Mouse (Mus musculus) embryonic facial prominence, embryonic 11.5 days (tissue): ENCODE results near the gene Susd6. TPM values are rescaled to one million over a fixed set of nuclear protein-coding genes. Genes with fewer than 3 reads are reported as not detected.

Experiments
- ATAC-seq: fragments of 200-750 bp; cut with Nextera tagmentation; replicated peaks from 2 replicates; pipeline ENCODE4 v1.8.0; 2017; ENCODE audit warnings: low read depth; ENCODE audit not compliant: insufficient number of reproducible peaks, low FRiP score, low TSS enrichment
- DNase-seq: peaks from one replicate; pipeline ENCODE4 v3.0.0-alpha.2; 2015; ENCODE audit warnings: low spot score
- H3K27ac ChIP-seq: fragments of 300-500 bp; sonication (generic); replicated peaks from 2 replicates; pipeline ENCODE4 v1.5.1; 2014; ENCODE audit warnings: mild to moderate bottlenecking, low read depth, low read length, control low read depth
- H3K27me3 ChIP-seq: fragments of 300-500 bp; sonication (generic); 2 replicates; pipeline ENCODE4 v1.6.1; 2014; ENCODE audit warnings: mild to moderate bottlenecking, low read length, moderate library complexity, mixed read lengths; ENCODE audit not compliant: control insufficient read depth, insufficient read depth
- H3K36me3 ChIP-seq: fragments of 300-500 bp; sonication (generic); replicated peaks from 2 replicates; pipeline ENCODE4 v1.6.1; 2014; ENCODE audit warnings: low read depth, mild to moderate bottlenecking, low read length, moderate library complexity, mixed read lengths; ENCODE audit not compliant: control insufficient read depth, insufficient read depth
- H3K4me1 ChIP-seq: fragments of 300-500 bp; sonication (generic); 2 replicates; pipeline ENCODE4 v1.6.1; 2014; ENCODE audit warnings: low read length, mixed read lengths; ENCODE audit not compliant: control insufficient read depth, insufficient read depth
- H3K4me2 ChIP-seq: fragments of 300-500 bp; sonication (generic); 2 replicates; pipeline ENCODE4 v1.6.1; 2014; ENCODE audit warnings: low read depth, mild to moderate bottlenecking, control low read depth, low read length, moderate library complexity
- H3K4me3 ChIP-seq: fragments of 300-500 bp; sonication (generic); 2 replicates; pipeline ENCODE4 v1.5.1; 2014; ENCODE audit warnings: low read depth, low read length, control low read depth
- H3K9ac ChIP-seq: fragments of 300-500 bp; sonication (generic); replicated peaks from 2 replicates; pipeline ENCODE4 v1.6.1; 2014; ENCODE audit warnings: mild to moderate bottlenecking, control low read depth, low read length
- H3K9me3 ChIP-seq: fragments of 300-500 bp; sonication (generic); replicated peaks from 2 replicates; pipeline ENCODE4 v1.6.1; 2016; ENCODE audit warnings: mild to moderate bottlenecking, low read length, inconsistent platforms, mixed read lengths; ENCODE audit not compliant: control insufficient read depth
- WGBS: fragments of 180-500 bp; shearing (Covaris S2); extraction: QIAGEN DNeasy Blood & Tissue Kit; methylation state at CpG from one replicate; pipeline ENCODE4 v1.1.7; 2014; 5-methylcytosine and 5-hydroxymethylcytosine counted together
- polyA plus RNA-seq: library from polyadenylated mRNA; unstranded; fragments of >200 nt; fragmentation: Nextera tagmentation; extraction: Ambion mirVana; gene quantifications from 2 replicates; pipeline ENCODE4 v1.2.1, GENCODE M21; 2014

The Susd6 gene
- polyA plus RNA-seq, 1 experiment from 2014 or later, result 13.8 TPM

DNA sequence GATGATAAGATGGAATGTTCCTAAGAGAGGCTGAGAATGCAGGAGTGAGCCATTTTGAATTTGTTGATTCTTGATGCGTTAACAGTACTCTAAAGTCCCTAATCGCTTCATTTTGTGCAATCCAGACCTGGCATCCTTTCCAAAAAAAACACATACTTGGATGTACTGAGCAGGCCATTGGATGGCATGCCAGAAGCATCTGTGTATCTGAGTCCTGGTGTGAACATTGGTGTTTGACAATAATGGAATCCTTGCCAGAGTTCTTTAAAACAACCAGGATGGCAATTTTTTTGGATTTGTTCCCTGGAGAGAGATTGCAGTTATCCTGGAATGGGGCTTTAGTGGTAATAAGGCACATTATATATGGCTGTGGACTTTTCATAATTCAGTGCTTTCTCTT, 38.6 kb downstream of the Susd6 start:
- no peak overlapping the region for H3K4me3 ChIP-seq
- H3K4me1 ChIP-seq, result no peaks in the 10 kb centered on the region
- DNase-seq (no peak), ATAC-seq (no peak)
- H3K9me3 ChIP-seq, result no peaks in the 10 kb centered on the region
- H3K36me3 ChIP-seq, result no peaks in the 10 kb centered on the region
- H3K27ac ChIP-seq, result no peak overlapping the region
- H3K9ac ChIP-seq, result no peak overlapping the region
- 97% methylated on average over 2 of the region's 2 CpGs for WGBS
- no peaks in the 10 kb centered on the region for H3K27me3 ChIP-seq
- H3K4me2 ChIP-seq, result no peak overlapping the region

DNA sequence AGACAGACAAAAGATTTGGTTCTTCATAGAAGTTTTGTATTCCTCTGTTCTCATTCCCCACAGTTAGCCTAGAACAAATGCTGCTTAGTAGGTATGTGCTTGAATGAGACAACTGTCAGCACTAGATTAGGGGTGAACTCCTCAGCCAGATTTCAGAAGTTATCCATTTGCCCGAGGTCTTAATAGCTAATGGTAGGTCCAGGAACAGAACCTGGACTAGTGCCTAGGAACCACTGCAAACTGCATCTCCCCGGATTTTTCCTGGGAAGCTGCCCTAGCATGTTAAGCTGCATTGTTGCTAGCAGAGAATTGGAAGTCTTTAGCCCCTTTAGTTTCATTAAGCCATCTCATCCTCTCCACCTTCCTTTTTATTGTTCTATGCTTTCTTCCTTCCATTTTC, 39.9 kb downstream of the Susd6 start:
- Histone ChIP-seq H3K4me3 (no peak overlapping the region), H3K9ac (no peak overlapping the region), H3K27me3 (no peaks in the 10 kb centered on the region), H3K4me1 (no peaks in the 10 kb centered on the region), H3K36me3 (no peaks in the 10 kb centered on the region), H3K9me3 (no peaks in the 10 kb centered on the region), H3K4me2 (no peak overlapping the region), H3K27ac (no peak overlapping the region)
- no peak for ATAC-seq
- WGBS, result 81% methylated on average over 2 of the region's 2 CpGs
- no peak for DNase-seq

DNA sequence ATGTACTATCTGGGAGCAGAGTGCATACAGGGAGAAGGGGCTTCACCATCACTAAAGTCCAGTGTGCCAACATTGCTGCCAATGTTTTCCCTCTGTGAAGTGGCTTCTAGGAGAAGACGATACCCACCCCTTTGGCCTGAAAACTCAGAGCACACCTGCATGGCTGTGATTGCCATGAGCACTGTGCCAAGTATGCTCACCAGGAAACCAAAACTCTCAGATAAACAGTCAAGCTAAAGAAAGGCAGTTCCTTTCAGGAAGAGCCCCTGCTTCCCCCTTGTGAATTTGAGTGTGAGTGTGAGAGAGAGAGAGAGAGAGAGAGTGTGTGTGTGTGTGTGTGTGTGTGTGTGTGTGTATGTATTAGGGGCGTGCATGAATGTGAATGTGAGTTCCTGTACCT, 40.5 kb downstream of the Susd6 start:
- DNase-seq (no peak), ATAC-seq (no peak)
- H3K4me1 ChIP-seq, result no peaks in the 10 kb centered on the region
- H3K27ac ChIP-seq, result no peak overlapping the region
- no peaks in the 10 kb centered on the region for H3K9me3 ChIP-seq
- 80% methylated on average over 2 of the region's 2 CpGs for WGBS
- H3K27me3 ChIP-seq, result no peaks in the 10 kb centered on the region
- no peaks in the 10 kb centered on the region for H3K36me3 ChIP-seq
- H3K4me3 ChIP-seq, result no peak overlapping the region
- no peak overlapping the region for H3K9ac ChIP-seq
- no peak overlapping the region for H3K4me2 ChIP-seq

DNA sequence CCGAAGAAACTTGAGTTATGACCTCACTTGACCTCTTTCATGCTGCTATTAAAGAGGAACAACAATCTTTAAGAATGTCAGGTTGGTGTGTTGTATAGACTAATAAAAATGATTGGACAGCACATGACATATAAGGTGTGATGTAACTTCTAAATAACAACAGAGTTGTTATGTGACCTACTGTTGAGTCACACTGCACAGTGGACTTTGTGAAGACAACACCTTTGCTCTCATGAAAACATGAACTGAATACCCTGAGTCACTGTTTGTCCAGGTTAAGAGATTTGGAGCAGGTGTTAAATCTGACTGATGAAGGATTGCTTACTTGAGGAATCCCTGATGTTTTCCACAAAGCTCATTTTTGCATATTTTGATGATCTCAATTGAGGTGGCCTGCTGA, 42.0 kb downstream of the Susd6 start:
- no peak for DNase-seq
- Histone ChIP-seq H3K9ac (no peak overlapping the region), H3K27ac (no peak overlapping the region), H3K4me3 (no peak overlapping the region), H3K9me3 (no peaks in the 10 kb centered on the region), H3K36me3 (no peaks in the 10 kb centered on the region), H3K27me3 (no peaks in the 10 kb centered on the region), H3K4me1 (no peaks in the 10 kb centered on the region), H3K4me2 (no peak overlapping the region)
- no peak for ATAC-seq
- WGBS, result 68% methylated on average over 1 of the region's 1 CpGs

DNA sequence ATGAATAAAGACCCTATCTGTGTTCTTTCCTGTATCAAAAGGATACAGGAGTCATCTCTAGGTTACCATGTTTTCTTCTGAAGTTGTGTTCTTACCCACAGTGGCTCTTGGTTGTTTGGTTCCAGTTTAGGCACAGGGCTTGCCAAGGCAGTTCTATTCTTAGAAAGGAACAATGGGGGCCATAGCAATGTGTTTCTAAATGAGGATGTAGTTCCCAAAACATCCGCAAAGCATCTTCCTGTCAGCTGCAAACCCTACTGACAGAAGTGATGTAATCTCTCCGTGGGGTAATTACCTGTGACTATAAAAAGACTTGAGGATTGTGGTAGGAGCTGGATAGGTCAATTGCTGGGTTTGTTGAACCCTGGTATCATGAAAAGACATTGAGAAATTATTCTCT, 43.2 kb downstream of the Susd6 start:
- ATAC-seq (no peak), DNase-seq (no peak)
- Histone ChIP-seq H3K4me1 (no peaks in the 10 kb centered on the region), H3K4me2 (no peak overlapping the region), H3K27me3 (no peaks in the 10 kb centered on the region), H3K27ac (no peak overlapping the region), H3K9ac (no peak overlapping the region), H3K4me3 (no peak overlapping the region), H3K36me3 (no peaks in the 10 kb centered on the region), H3K9me3 (no peaks in the 10 kb centered on the region)
- 65% methylated on average over 2 of the region's 2 CpGs for WGBS

DNA sequence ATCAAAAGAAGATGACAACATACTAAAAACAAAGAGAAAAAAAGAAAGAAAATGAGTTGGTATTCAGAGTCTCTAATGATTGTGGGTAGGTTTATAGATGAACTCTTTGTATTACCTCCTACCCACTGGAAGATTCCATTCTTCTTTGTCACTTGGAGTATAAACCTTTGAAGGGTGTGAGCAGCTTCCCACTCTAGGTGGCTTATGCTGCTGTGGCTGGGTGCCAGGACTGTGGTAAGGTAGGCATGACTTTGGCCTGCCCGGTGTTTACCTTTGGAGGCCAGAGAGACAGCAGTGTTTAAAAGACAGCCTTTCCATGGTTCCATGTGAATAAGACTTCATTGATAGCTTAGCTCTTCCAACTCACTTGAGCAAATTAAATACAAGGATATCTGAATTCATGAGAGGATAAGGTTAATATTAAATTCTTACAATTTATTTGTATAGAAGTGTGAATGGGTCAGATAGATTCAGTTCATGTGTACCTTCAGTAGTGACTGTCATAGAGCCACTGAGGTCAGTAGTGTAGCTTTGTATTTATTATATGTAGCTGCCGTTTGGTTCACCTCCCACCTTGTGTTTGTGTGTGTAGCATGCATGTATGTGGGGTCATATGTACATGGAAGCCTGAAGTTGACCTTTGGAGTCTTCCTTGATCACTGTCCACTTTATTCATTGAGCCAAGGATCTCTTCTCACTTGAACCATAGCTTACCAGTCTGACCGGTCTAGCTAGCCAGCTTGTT, 44.0 kb downstream of the Susd6 start:
- 90% methylated on average over 3 of the region's 3 CpGs for WGBS
- no peak for ATAC-seq
- H3K4me1 ChIP-seq, result no peaks in the 10 kb centered on the region
- H3K27me3 ChIP-seq, result no peaks in the 10 kb centered on the region
- H3K36me3 ChIP-seq, result no peaks in the 10 kb centered on the region
- H3K9ac ChIP-seq, result no peak overlapping the region
- H3K27ac ChIP-seq, result no peak overlapping the region
- no peak overlapping the region for H3K4me2 ChIP-seq
- no peak overlapping the region for H3K4me3 ChIP-seq
- no peaks in the 10 kb centered on the region for H3K9me3 ChIP-seq
- DNase-seq, result no peak

DNA sequence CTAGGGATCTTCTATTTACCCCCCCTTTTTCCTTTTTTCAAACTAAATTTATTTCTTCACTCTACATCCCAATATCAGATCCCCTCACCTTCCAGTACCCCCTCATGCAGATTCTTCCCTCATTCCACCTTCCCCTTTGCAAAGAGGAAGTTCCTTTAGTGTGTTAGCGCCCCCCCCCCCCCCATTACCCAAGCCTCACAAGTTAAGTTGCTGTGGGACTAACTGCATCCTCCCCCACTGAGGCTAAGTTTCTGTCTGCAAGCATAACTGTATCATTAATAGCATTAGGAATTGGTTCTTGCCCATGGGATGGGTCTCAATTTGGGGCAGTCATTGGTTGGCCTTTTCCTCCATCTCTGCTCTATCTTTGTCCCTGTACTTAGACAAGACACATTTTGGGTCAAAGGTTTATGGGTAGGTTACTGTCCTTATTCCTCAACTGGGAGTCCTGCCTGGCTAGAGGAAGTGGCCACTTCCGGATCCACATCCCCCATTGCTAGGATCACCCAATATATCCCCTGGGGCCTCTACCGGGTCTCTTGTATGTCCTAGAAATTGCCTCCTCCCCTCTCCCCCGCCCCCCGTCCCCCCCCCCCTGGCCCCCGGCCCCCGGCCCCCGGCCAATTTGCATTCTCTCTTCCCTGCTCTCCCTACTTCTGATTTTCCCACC, 44.7 kb downstream of the Susd6 start:
- H3K27me3 ChIP-seq, result no peaks in the 10 kb centered on the region
- H3K4me1 ChIP-seq, result no peaks in the 10 kb centered on the region
- no peaks in the 10 kb centered on the region for H3K9me3 ChIP-seq
- DNase-seq, result no peak
- H3K4me3 ChIP-seq, result no peak overlapping the region
- no peak overlapping the region for H3K27ac ChIP-seq
- no peak for ATAC-seq
- no peaks in the 10 kb centered on the region for H3K36me3 ChIP-seq
- no peak overlapping the region for H3K4me2 ChIP-seq
- no peak overlapping the region for H3K9ac ChIP-seq
- WGBS, result 83% methylated on average over 3 of the region's 8 CpGs

DNA sequence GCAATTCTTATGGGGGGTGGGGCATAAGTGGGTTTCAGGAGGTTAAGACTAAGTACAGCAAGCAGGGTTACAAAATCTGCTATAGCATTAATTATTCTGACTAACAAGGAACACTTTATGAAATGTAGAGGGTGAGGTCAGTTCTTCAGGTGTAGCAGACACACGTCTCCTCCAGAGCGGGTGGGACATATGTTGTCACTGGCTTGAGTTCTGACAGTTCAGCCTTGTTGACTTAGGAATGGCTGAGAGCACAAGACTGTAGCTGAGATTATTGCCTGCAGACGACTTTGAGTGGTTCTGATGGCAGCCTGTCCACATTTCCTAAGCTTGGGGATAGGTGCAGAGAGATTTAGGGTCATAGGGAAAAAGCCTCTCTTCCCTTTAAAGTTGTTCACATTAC, 47.3 kb downstream of the Susd6 start:
- WGBS, result 75% methylated on average over 3 of the region's 3 CpGs
- ATAC-seq (no peak), DNase-seq (no peak)

More for the DNA sequence above, 47.3 kb downstream of the Susd6 start:
- H3K9me3 ChIP-seq, result no peaks in the 10 kb centered on the region
- no peaks in the 10 kb centered on the region for H3K36me3 ChIP-seq
- no peak overlapping the region for H3K27ac ChIP-seq
- H3K9ac ChIP-seq, result no peak overlapping the region
- H3K4me3 ChIP-seq, result no peak overlapping the region
- no peaks in the 10 kb centered on the region for H3K27me3 ChIP-seq
- no peak overlapping the region for H3K4me2 ChIP-seq
- H3K4me1 ChIP-seq, result no peaks in the 10 kb centered on the region
